Mouse (Mus musculus): Measurements from ENCODE around the gene Med16.
A peak's percentile ranks its signal among the peaks of the same experiment; 100 is the strongest.
"Not testable (repeated sequence)": the region's sequence is repeated elsewhere in the genome, so short reads cannot be mapped to it uniquely, and the experiment has no call there.

The Med16 gene

GRCm38 (mm10) chr10:79884938-79885337 lies 23.8 kb downstream of the Med16 start:
- DNase-seq (ENCODE audit: low read depth in 1 of 2, low spot score in 2 of 2): not testable (repeated sequence)

GRCm38 (mm10) chr10:79884446-79884845 lies 24.3 kb downstream of the Med16 start:
- DNase-seq (ENCODE audit: low read depth in 1 of 2, low spot score in 2 of 2): no peak

- peak; percentile 46 to 67 for DNase-seq (ENCODE audit: low read depth in 1 of 2, low spot score in 2 of 2)
These were observed 25.2 kb downstream of the Med16 start for GRCm38 (mm10) chr10:79883297-79884084.

- DNase-seq (ENCODE audit: low read depth in 1 of 2, low spot score in 2 of 2): no peak
These were observed 26.7 kb downstream of the Med16 start for GRCm38 (mm10) chr10:79881981-79882380.

- DNase-seq (ENCODE audit: low read depth in 1 of 2, low spot score in 2 of 2): no peak
These were observed 28.0 kb downstream of the Med16 start for GRCm38 (mm10) chr10:79880721-79881120.

- no peak for DNase-seq (ENCODE audit: low read depth in 1 of 2, low spot score in 2 of 2)
These were observed 29.2 kb downstream of the Med16 start for GRCm38 (mm10) chr10:79879527-79879926.

- peak; percentile 54 to 59 for DNase-seq (ENCODE audit: low read depth in 1 of 2, low spot score in 2 of 2)
These were observed 31.0 kb downstream of the Med16 start for GRCm38 (mm10) chr10:79877757-79878156.

- DNase-seq (ENCODE audit: low read depth in 1 of 2, low spot score in 2 of 2): no peak
These were observed 31.5 kb downstream of the Med16 start for GRCm38 (mm10) chr10:79877174-79877573.

GRCm38 (mm10) chr10:79874290-79874862 lies 34.3 kb downstream of the Med16 start, which contains the start of the genes Prtn3 and Plppr3:
Gene Prtn3, plus strand, starts transcription at chr10:79874476.
Gene Plppr3, minus strand, starts transcription at chr10:79874634.
- no peak for DNase-seq (ENCODE audit: low read depth in 1 of 2, low spot score in 2 of 2)

GRCm38 (mm10) chr10:79873715-79874289 lies 34.9 kb downstream of the Med16 start:
- no peak for DNase-seq (ENCODE audit: low read depth in 1 of 2, low spot score in 2 of 2)

GRCm38 (mm10) chr10:79873313-79873712 lies 35.4 kb downstream of the Med16 start:
- DNase-seq (ENCODE audit: low read depth in 1 of 2, low spot score in 2 of 2): no peak

GRCm38 (mm10) chr10:79872862-79873261 lies 35.9 kb downstream of the Med16 start:
- no peak for DNase-seq (ENCODE audit: low read depth in 1 of 2, low spot score in 2 of 2)

- DNase-seq (ENCODE audit: low read depth in 1 of 2, low spot score in 2 of 2): no peak
These were observed 36.9 kb downstream of the Med16 start for GRCm38 (mm10) chr10:79871845-79872244.

- no peak for DNase-seq (ENCODE audit: low read depth in 1 of 2, low spot score in 2 of 2)
These were observed 42.1 kb downstream of the Med16 start for GRCm38 (mm10) chr10:79866601-79867000.

- DNase-seq (ENCODE audit: low read depth in 1 of 2, low spot score in 2 of 2): no peak
These were observed 42.9 kb downstream of the Med16 start for GRCm38 (mm10) chr10:79865801-79866295.

- no peak for DNase-seq (ENCODE audit: low read depth in 1 of 2, low spot score in 2 of 2)
These were observed 43.5 kb downstream of the Med16 start for GRCm38 (mm10) chr10:79865189-79865601.

- DNase-seq (ENCODE audit: low read depth in 1 of 2, low spot score in 2 of 2): no peak
These were observed 44.2 kb downstream of the Med16 start for GRCm38 (mm10) chr10:79864351-79865188.

GRCm38 (mm10) chr10:79862925-79863324 lies 45.8 kb downstream of the Med16 start:
- no peak for DNase-seq (ENCODE audit: low read depth in 1 of 2, low spot score in 2 of 2)

GRCm38 (mm10) chr10:79862049-79862788 lies 46.5 kb downstream of the Med16 start:
- DNase-seq (ENCODE audit: low read depth in 1 of 2, low spot score in 2 of 2): no peak
